Mouse (Mus musculus): ENCODE data around the gene Il34. TPM values are rescaled to one million over a fixed set of nuclear protein-coding genes. Genes with fewer than 3 reads are reported as not detected.
A peak's percentile ranks its signal among the peaks of the same experiment; 100 is the strongest.

Gene Il34
- polyA plus RNA-seq, 1 experiment from 2014 or later, result 2.4 TPM

- WGBS, result 71% methylated on average over 15 of the region's 15 CpGs
Measured at GRCm38 (mm10) chr8:110741816-110742451, 63.8 kb downstream of the Il34 start.

GRCm38 (mm10) chr8:110740629-110741175 lies 65.0 kb downstream of the Il34 start:
- DNase-seq (no peak), ATAC-seq (ENCODE audit: insufficient read depth) (no peak)
- WGBS, result 80% methylated on average over 5 of the region's 5 CpGs
- no peak for TF ChIP-seq CTCF (IDR thresholded peaks at IDR 0.05; ENCODE audit: low read depth)
- no peak overlapping the region for H3K4me3 ChIP-seq (ENCODE audit: low read depth, low read length)
- H3K4me1 ChIP-seq (ENCODE audit: insufficient read depth), result no peaks in the 10 kb centered on the region
- no peaks in the 10 kb centered on the region for H3K9me3 ChIP-seq (ENCODE audit: low read depth, low read length)
- H3K36me3 ChIP-seq (ENCODE audit: insufficient read depth), result peaks cover 53% of the 10 kb centered on the region
- H3K27me3 ChIP-seq (ENCODE audit: insufficient read depth, low read length), result no peaks in the 10 kb centered on the region
- H3K9ac ChIP-seq, result no peak overlapping the region
- no peak overlapping the region for H3K4me2 ChIP-seq
- H3K27ac ChIP-seq (ENCODE audit: low read depth), result no peak overlapping the region

More at GRCm38 (mm10) chr8:110741816-110742451, 63.8 kb downstream of the Il34 start:
- no peak overlapping the region for H3K4me3 ChIP-seq (ENCODE audit: low read depth, low read length)
- no peak overlapping the region for H3K27ac ChIP-seq (ENCODE audit: low read depth)
- TF ChIP-seq CTCF (IDR thresholded peaks at IDR 0.05; ENCODE audit: low read depth), result no peak
- H3K9me3 ChIP-seq (ENCODE audit: low read depth, low read length), result no peaks in the 10 kb centered on the region
- H3K27me3 ChIP-seq (ENCODE audit: insufficient read depth, low read length), result no peaks in the 10 kb centered on the region
- H3K9ac ChIP-seq, result no peak overlapping the region
- H3K4me2 ChIP-seq, result no peak overlapping the region
- no peaks in the 10 kb centered on the region for H3K4me1 ChIP-seq (ENCODE audit: insufficient read depth)
- ATAC-seq (ENCODE audit: insufficient read depth) (no peak), DNase-seq (no peak)
- H3K36me3 ChIP-seq (ENCODE audit: insufficient read depth), result peaks cover 44% of the 10 kb centered on the region

GRCm38 (mm10) chr8:110738591-110739195 lies 67.0 kb downstream of the Il34 start:
- 92% methylated on average over 35 of the region's 35 CpGs for WGBS
- no peak for ATAC-seq (ENCODE audit: insufficient read depth)
- H3K36me3 ChIP-seq (ENCODE audit: insufficient read depth), result peaks cover 72% of the 10 kb centered on the region

GRCm38 (mm10) chr8:110733036-110733435 lies 72.7 kb downstream of the Il34 start:
- no peaks in the 10 kb centered on the region for H3K4me1 ChIP-seq (ENCODE audit: insufficient read depth)
- H3K27ac ChIP-seq (ENCODE audit: low read depth), result no peak overlapping the region
- H3K27me3 ChIP-seq (ENCODE audit: insufficient read depth, low read length), result no peaks in the 10 kb centered on the region
- H3K4me3 ChIP-seq (ENCODE audit: low read depth, low read length), result no peak overlapping the region
- no peak overlapping the region for H3K4me2 ChIP-seq
- DNase-seq, result no peak
- no peak overlapping the region for H3K9ac ChIP-seq
- 89% methylated on average over 8 of the region's 8 CpGs for WGBS
- no peak for ATAC-seq (ENCODE audit: insufficient read depth)
- peaks cover 95% of the 10 kb centered on the region for H3K36me3 ChIP-seq (ENCODE audit: insufficient read depth)
- no peaks in the 10 kb centered on the region for H3K9me3 ChIP-seq (ENCODE audit: low read depth, low read length)
- TF ChIP-seq CTCF (IDR thresholded peaks at IDR 0.05; ENCODE audit: low read depth), result no peak

More at GRCm38 (mm10) chr8:110738591-110739195, 67.0 kb downstream of the Il34 start:
- no peaks in the 10 kb centered on the region for H3K9me3 ChIP-seq (ENCODE audit: low read depth, low read length)
- DNase-seq, result no peak
- TF ChIP-seq CTCF (IDR thresholded peaks at IDR 0.05; ENCODE audit: low read depth), result no peak
- H3K27me3 ChIP-seq (ENCODE audit: insufficient read depth, low read length), result no peaks in the 10 kb centered on the region
- H3K4me3 ChIP-seq (ENCODE audit: low read depth, low read length), result no peak overlapping the region
- H3K4me2 ChIP-seq, result no peak overlapping the region
- H3K9ac ChIP-seq, result no peak overlapping the region
- no peaks in the 10 kb centered on the region for H3K4me1 ChIP-seq (ENCODE audit: insufficient read depth)
- no peak overlapping the region for H3K27ac ChIP-seq (ENCODE audit: low read depth)

- Histone ChIP-seq H3K9ac (no peak overlapping the region), H3K36me3 (ENCODE audit: insufficient read depth) (peaks cover 95% of the 10 kb centered on the region), H3K4me3 (ENCODE audit: low read depth, low read length) (no peak overlapping the region), H3K27ac (ENCODE audit: low read depth) (no peak overlapping the region), H3K4me2 (no peak overlapping the region), H3K9me3 (ENCODE audit: low read depth, low read length) (no peaks in the 10 kb centered on the region), H3K4me1 (ENCODE audit: insufficient read depth) (no peaks in the 10 kb centered on the region), H3K27me3 (ENCODE audit: insufficient read depth, low read length) (no peaks in the 10 kb centered on the region)
- no peak for ATAC-seq (ENCODE audit: insufficient read depth)
- TF ChIP-seq CTCF (IDR thresholded peaks at IDR 0.05; ENCODE audit: low read depth), result no peak
- DNase-seq, result no peak
- 92% methylated on average over 8 of the region's 8 CpGs for WGBS
Measured at GRCm38 (mm10) chr8:110731346-110731859, 74.3 kb downstream of the Il34 start.

- no peak overlapping the region for H3K4me2 ChIP-seq
Measured at GRCm38 (mm10) chr8:110726893-110727292, 78.8 kb downstream of the Il34 start.

More at GRCm38 (mm10) chr8:110726893-110727292, 78.8 kb downstream of the Il34 start:
- DNase-seq, result peak; percentile 75
- ATAC-seq (ENCODE audit: insufficient read depth), result peak; percentile 13; the same call in 1 of the 2 replicates
- H3K4me1 ChIP-seq (ENCODE audit: insufficient read depth), result peaks cover 22% of the 10 kb centered on the region
- TF ChIP-seq CTCF (IDR thresholded peaks at IDR 0.05; ENCODE audit: low read depth), result peak; percentile 90
- H3K9me3 ChIP-seq (ENCODE audit: low read depth, low read length), result no peaks in the 10 kb centered on the region
- H3K27ac ChIP-seq (ENCODE audit: low read depth), result no peak overlapping the region
- H3K9ac ChIP-seq, result no peak overlapping the region
- no peak overlapping the region for H3K4me3 ChIP-seq (ENCODE audit: low read depth, low read length)
- H3K36me3 ChIP-seq (ENCODE audit: insufficient read depth), result peaks cover 82% of the 10 kb centered on the region
- no peaks in the 10 kb centered on the region for H3K27me3 ChIP-seq (ENCODE audit: insufficient read depth, low read length)
- 11% methylated on average over 18 of the region's 18 CpGs for WGBS
